Mouse (Mus musculus): ENCODE measurements around the gene Pygo2. TPM values are rescaled to one million over a fixed set of nuclear protein-coding genes. Genes with fewer than 3 reads are reported as not detected.

The Pygo2 gene
- 47.1 and 50.6 TPM in 2 replicates for polyA plus RNA-seq (2014; fragmentation: Nextera tagmentation; extraction: Ambion mirVana)

GRCm38 (mm10) chr3:89430171-89431159 lies at the start of gene Pygo2:
Gene Pygo2, plus strand, starts transcription at chr3:89430214.
- Histone ChIP-seq H3K4me2 (replicated peaks) (peak within 1 kb of the TSS; percentile 87), H3K9ac (peak within 1 kb of the TSS; percentile 97), H3K36me3 (replicated peaks; ENCODE audit: control insufficient read depth, insufficient read depth) (peaks cover 48% of the 10 kb centered on the region), H3K9me3 (ENCODE audit: control insufficient read depth, low read length) (no peaks in the 10 kb centered on the region), H3K4me1 (replicated peaks; ENCODE audit: control insufficient read depth, insufficient read depth, low read length) (peaks cover 15% of the 10 kb centered on the region), H3K4me3 (replicated peaks; ENCODE audit: low read length) (peak within 1 kb of the TSS; percentile 95), H3K27ac (peak within 1 kb of the TSS; percentile 92), H3K27me3 (ENCODE audit: control insufficient read depth, insufficient read depth, low read length) (no peaks in the 10 kb centered on the region)
- ATAC-seq (ENCODE audit: low FRiP score), result peak; percentile 97
- WGBS, result 2% methylated on average over 65 of the region's 68 CpGs
- DNase-seq (ENCODE audit: low spot score), result peak; percentile 87

- Histone ChIP-seq H3K36me3 (replicated peaks; ENCODE audit: control insufficient read depth, insufficient read depth) (no peaks in the 10 kb centered on the region), H3K4me3 (replicated peaks; ENCODE audit: low read length) (no peak overlapping the region), H3K9me3 (ENCODE audit: control insufficient read depth, low read length) (no peaks in the 10 kb centered on the region), H3K27ac (no peak overlapping the region), H3K9ac (no peak overlapping the region), H3K4me1 (replicated peaks; ENCODE audit: control insufficient read depth, insufficient read depth, low read length) (peaks cover 14% of the 10 kb centered on the region), H3K27me3 (ENCODE audit: control insufficient read depth, insufficient read depth, low read length) (no peaks in the 10 kb centered on the region), H3K4me2 (replicated peaks) (no peak overlapping the region)
- WGBS, result 94% methylated on average over 14 of the region's 14 CpGs
- ATAC-seq (ENCODE audit: low FRiP score), result no peak
- DNase-seq (ENCODE audit: low spot score), result no peak
These were observed 49.7 kb upstream of the Pygo2 start for GRCm38 (mm10) chr3:89380291-89380690.

GRCm38 (mm10) chr3:89380711-89381110 lies 49.3 kb upstream of the Pygo2 start:
- Histone ChIP-seq H3K4me2 (replicated peaks) (no peak overlapping the region), H3K9me3 (ENCODE audit: control insufficient read depth, low read length) (no peaks in the 10 kb centered on the region), H3K27ac (no peak overlapping the region), H3K36me3 (replicated peaks; ENCODE audit: control insufficient read depth, insufficient read depth) (no peaks in the 10 kb centered on the region), H3K9ac (no peak overlapping the region), H3K4me3 (replicated peaks; ENCODE audit: low read length) (no peak overlapping the region), H3K27me3 (ENCODE audit: control insufficient read depth, insufficient read depth, low read length) (no peaks in the 10 kb centered on the region), H3K4me1 (replicated peaks; ENCODE audit: control insufficient read depth, insufficient read depth, low read length) (peaks cover 14% of the 10 kb centered on the region)
- DNase-seq (ENCODE audit: low spot score) (no peak), ATAC-seq (ENCODE audit: low FRiP score) (no peak)
- 96% methylated on average over 18 of the region's 18 CpGs for WGBS

GRCm38 (mm10) chr3:89381233-89381632 lies 48.8 kb upstream of the Pygo2 start:
- ATAC-seq (ENCODE audit: low FRiP score), result no peak
- no peak overlapping the region for H3K9ac ChIP-seq
- WGBS, result 84% methylated on average over 11 of the region's 11 CpGs
- no peak overlapping the region for H3K27ac ChIP-seq
- H3K4me2 ChIP-seq (replicated peaks), result no peak overlapping the region
- no peaks in the 10 kb centered on the region for H3K9me3 ChIP-seq (ENCODE audit: control insufficient read depth, low read length)
- H3K4me1 ChIP-seq (replicated peaks; ENCODE audit: control insufficient read depth, insufficient read depth, low read length), result peaks cover 14% of the 10 kb centered on the region
- no peaks in the 10 kb centered on the region for H3K27me3 ChIP-seq (ENCODE audit: control insufficient read depth, insufficient read depth, low read length)
- no peak overlapping the region for H3K4me3 ChIP-seq (replicated peaks; ENCODE audit: low read length)
- DNase-seq (ENCODE audit: low spot score), result no peak
- H3K36me3 ChIP-seq (replicated peaks; ENCODE audit: control insufficient read depth, insufficient read depth), result no peaks in the 10 kb centered on the region

- WGBS, result 90% methylated on average over 9 of the region's 9 CpGs
- no peak for ATAC-seq (ENCODE audit: low FRiP score)
These were observed 47.8 kb upstream of the Pygo2 start for GRCm38 (mm10) chr3:89382033-89382882.

GRCm38 (mm10) chr3:89382950-89383349 lies 47.1 kb upstream of the Pygo2 start:
- Histone ChIP-seq H3K36me3 (replicated peaks; ENCODE audit: control insufficient read depth, insufficient read depth) (no peaks in the 10 kb centered on the region), H3K9ac (no peak overlapping the region), H3K9me3 (ENCODE audit: control insufficient read depth, low read length) (no peaks in the 10 kb centered on the region), H3K4me2 (replicated peaks) (no peak overlapping the region), H3K27me3 (ENCODE audit: control insufficient read depth, insufficient read depth, low read length) (no peaks in the 10 kb centered on the region), H3K27ac (no peak overlapping the region), H3K4me1 (replicated peaks; ENCODE audit: control insufficient read depth, insufficient read depth, low read length) (peaks cover 13% of the 10 kb centered on the region), H3K4me3 (replicated peaks; ENCODE audit: low read length) (no peak overlapping the region)
- no peak for DNase-seq (ENCODE audit: low spot score)
- ATAC-seq (ENCODE audit: low FRiP score), result no peak
- 79% methylated on average over 5 of the region's 5 CpGs for WGBS

More at GRCm38 (mm10) chr3:89382033-89382882, 47.8 kb upstream of the Pygo2 start:
- Histone ChIP-seq H3K9me3 (ENCODE audit: control insufficient read depth, low read length) (no peaks in the 10 kb centered on the region), H3K4me2 (replicated peaks) (no peak overlapping the region), H3K36me3 (replicated peaks; ENCODE audit: control insufficient read depth, insufficient read depth) (no peaks in the 10 kb centered on the region), H3K4me3 (replicated peaks; ENCODE audit: low read length) (no peak overlapping the region), H3K27ac (no peak overlapping the region), H3K27me3 (ENCODE audit: control insufficient read depth, insufficient read depth, low read length) (no peaks in the 10 kb centered on the region), H3K9ac (no peak overlapping the region), H3K4me1 (replicated peaks; ENCODE audit: control insufficient read depth, insufficient read depth, low read length) (peaks cover 14% of the 10 kb centered on the region)
- no peak for DNase-seq (ENCODE audit: low spot score)

- ATAC-seq (ENCODE audit: low FRiP score) (no peak), DNase-seq (ENCODE audit: low spot score) (no peak)
- Histone ChIP-seq H3K27ac (no peak overlapping the region), H3K9me3 (ENCODE audit: control insufficient read depth, low read length) (no peaks in the 10 kb centered on the region), H3K4me1 (replicated peaks; ENCODE audit: control insufficient read depth, insufficient read depth, low read length) (peaks cover 5% of the 10 kb centered on the region), H3K27me3 (ENCODE audit: control insufficient read depth, insufficient read depth, low read length) (no peaks in the 10 kb centered on the region), H3K36me3 (replicated peaks; ENCODE audit: control insufficient read depth, insufficient read depth) (no peaks in the 10 kb centered on the region), H3K4me2 (replicated peaks) (no peak overlapping the region), H3K9ac (no peak overlapping the region), H3K4me3 (replicated peaks; ENCODE audit: low read length) (no peak overlapping the region)
- WGBS, result 88% methylated on average over 5 of the region's 5 CpGs
These were observed 46.3 kb upstream of the Pygo2 start for GRCm38 (mm10) chr3:89383651-89384255.

- Histone ChIP-seq H3K27me3 (ENCODE audit: control insufficient read depth, insufficient read depth, low read length) (no peaks in the 10 kb centered on the region), H3K36me3 (replicated peaks; ENCODE audit: control insufficient read depth, insufficient read depth) (no peaks in the 10 kb centered on the region), H3K9ac (no peak overlapping the region), H3K4me3 (replicated peaks; ENCODE audit: low read length) (no peak overlapping the region), H3K4me2 (replicated peaks) (no peak overlapping the region), H3K27ac (no peak overlapping the region), H3K4me1 (replicated peaks; ENCODE audit: control insufficient read depth, insufficient read depth, low read length) (no peaks in the 10 kb centered on the region), H3K9me3 (ENCODE audit: control insufficient read depth, low read length) (no peaks in the 10 kb centered on the region)
- ATAC-seq (ENCODE audit: low FRiP score) (no peak), DNase-seq (ENCODE audit: low spot score) (no peak)
- 77% methylated on average over 12 of the region's 12 CpGs for WGBS
These were observed 45.5 kb upstream of the Pygo2 start for GRCm38 (mm10) chr3:89384331-89385076.
